Mouse (Mus musculus) MEL (cell line): ENCODE measurements around the gene Arl5b. TPM values are rescaled to one million over a fixed set of nuclear protein-coding genes. Genes with fewer than 3 reads are reported as not detected.

Experiments
- DNase-seq: peaks from one replicate; pipeline ENCODE4 v3.0.0; 2011; ENCODE audit warnings: low read depth, low spot score
- H3K27ac ChIP-seq: 2 replicates; pipeline ENCODE4 v1.5.1; 2012; ENCODE audit warnings: low read depth, mild to moderate bottlenecking, control low read depth, low read length, moderate library complexity; ENCODE audit not compliant: control insufficient read depth
- H3K27me3 ChIP-seq, 2 experiments: fragments of 150-350 bp in 1 of 2; sonication (generic) in 1 of 2; 2 replicates each; pipeline ENCODE4 v1.6.1; 2012; ENCODE audit warnings: low read length in 2 of 2, mild to moderate bottlenecking in 2 of 2, improper control_type of control experiment in 1 of 2, moderate library complexity in 1 of 2; ENCODE audit not compliant: insufficient read depth in 2 of 2, control insufficient read depth in 1 of 2
- H3K36me3 ChIP-seq, 2 experiments: 2 replicates each; pipeline ENCODE4 v1.6.1; 2012 to 2014; ENCODE audit warnings: low read length in 2 of 2, improper control_type of control experiment in 1 of 2, inconsistent platforms in 1 of 2, mild to moderate bottlenecking in 1 of 2; ENCODE audit not compliant: insufficient read depth in 2 of 2, control insufficient read depth in 1 of 2
- H3K4me1 ChIP-seq, 2 experiments: fragments of 150-350 bp in 1 of 2; sonication (generic) in 1 of 2; 2 replicates each; pipeline ENCODE4 v1.6.1; 2012; ENCODE audit warnings: low read length in 2 of 2, improper control_type of control experiment in 1 of 2, mild to moderate bottlenecking in 1 of 2; ENCODE audit not compliant: insufficient read depth in 2 of 2, control insufficient read depth in 1 of 2
- H3K4me3 ChIP-seq, 2 experiments: fragments of 150-350 bp in 1 of 2; sonication (generic) in 1 of 2; 2 replicates each; pipeline ENCODE4 v1.5.1; 2012; ENCODE audit warnings: low read depth in 2 of 2, low read length in 2 of 2, mild to moderate bottlenecking in 2 of 2, moderate library complexity in 2 of 2, control low read depth in 1 of 2, improper control_type of control experiment in 1 of 2; ENCODE audit not compliant: control insufficient read depth in 1 of 2, insufficient read depth in 1 of 2
- H3K79me2 ChIP-seq: 2 replicates; pipeline ENCODE4 v1.6.1; 2012; ENCODE audit warnings: mild to moderate bottlenecking, low read length, moderate library complexity; ENCODE audit not compliant: control insufficient read depth, poor library complexity, insufficient read depth
- H3K9ac ChIP-seq: 2 replicates; pipeline ENCODE4 v1.6.1; 2012; ENCODE audit warnings: low read depth, mild to moderate bottlenecking, control low read depth, low read length, moderate library complexity; ENCODE audit not compliant: control insufficient read depth, poor library complexity, severe bottlenecking
- H3K9me3 ChIP-seq: fragments of 150-350 bp; sonication (generic); replicated peaks from 2 replicates; pipeline ENCODE4 v1.6.1; 2012; ENCODE audit warnings: mild to moderate bottlenecking, low read length, improper control_type of control experiment, moderate library complexity; ENCODE audit not compliant: insufficient read depth
- BHLHE40 ChIP-seq: IDR thresholded peaks from 2 replicates; pipeline ENCODE4 v1.6.1; 2012; ENCODE audit warnings: low read depth, mild to moderate bottlenecking, inconsistent platforms, low read length, improper control_type of control experiment, borderline replicate concordance
- CHD1 ChIP-seq: IDR thresholded peaks from 2 replicates; pipeline ENCODE4 v1.6.1; 2012; ENCODE audit warnings: low read depth, mild to moderate bottlenecking, inconsistent platforms, low read length, improper control_type of control experiment
- E2F4 ChIP-seq: IDR thresholded peaks from 2 replicates; pipeline ENCODE4 v1.6.1; 2011; ENCODE audit warnings: low read depth, low read length, improper control_type of control experiment, borderline replicate concordance
- ELF1 ChIP-seq: IDR thresholded peaks from 2 replicates; pipeline ENCODE4 v1.6.1; 2014; ENCODE audit warnings: low read depth, mild to moderate bottlenecking, inconsistent platforms, low read length, improper control_type of control experiment, moderate library complexity
- EP300 ChIP-seq, 2 experiments: IDR thresholded peaks; 2 replicates each; pipeline ENCODE4 v1.6.1; 2011; ENCODE audit warnings: improper control_type of control experiment in 2 of 2, low read length in 2 of 2, low read depth in 1 of 2, mild to moderate bottlenecking in 1 of 2
- ETS1 ChIP-seq: IDR thresholded peaks from 2 replicates; pipeline ENCODE4 v1.6.1; 2012; ENCODE audit warnings: low read depth, mild to moderate bottlenecking, inconsistent platforms, low read length, improper control_type of control experiment, moderate library complexity
- GABPA ChIP-seq: IDR thresholded peaks from 2 replicates; pipeline ENCODE4 v1.6.1; 2012; ENCODE audit warnings: low read depth, mild to moderate bottlenecking, inconsistent platforms, low read length, improper control_type of control experiment, moderate library complexity
- JUND ChIP-seq: IDR thresholded peaks from 2 replicates; pipeline ENCODE4 v1.6.1; 2011; ENCODE audit warnings: low read depth, mild to moderate bottlenecking, improper control_type of control experiment, low read length
- MAFK ChIP-seq: IDR thresholded peaks from 2 replicates; pipeline ENCODE4 v1.6.1; 2011; ENCODE audit warnings: low read depth, mild to moderate bottlenecking, low read length, improper control_type of control experiment, borderline replicate concordance
- MAX ChIP-seq: IDR thresholded peaks from 2 replicates; pipeline ENCODE4 v1.6.1; 2011; ENCODE audit warnings: low read length, improper control_type of control experiment
- MEF2A ChIP-seq: IDR thresholded peaks from 2 replicates; pipeline ENCODE4 v1.6.1; 2014; ENCODE audit warnings: low read depth, mild to moderate bottlenecking, inconsistent platforms, low read length, improper control_type of control experiment; ENCODE audit not compliant: poor library complexity, insufficient replicate concordance, severe bottlenecking; ENCODE audit errors: extremely low read depth
- MXI1 ChIP-seq: IDR thresholded peaks from 2 replicates; pipeline ENCODE4 v1.6.1; 2011; ENCODE audit warnings: mild to moderate bottlenecking, low read depth, low read length, improper control_type of control experiment
- MYC ChIP-seq: IDR thresholded peaks from 2 replicates; pipeline ENCODE4 v1.6.1; 2011; ENCODE audit warnings: low read depth, mild to moderate bottlenecking, low read length, improper control_type of control experiment, moderate library complexity
- NELFE ChIP-seq: IDR thresholded peaks from 2 replicates; pipeline ENCODE4 v1.6.1; 2011; ENCODE audit warnings: low read depth, low read length, improper control_type of control experiment
- NRF1 ChIP-seq: IDR thresholded peaks from 2 replicates; pipeline ENCODE4 v1.6.1; 2014; ENCODE audit warnings: low read depth, mild to moderate bottlenecking, inconsistent platforms, low read length, improper control_type of control experiment, moderate library complexity; ENCODE audit not compliant: poor library complexity, insufficient read depth, severe bottlenecking
- POLR2A ChIP-seq, 2 experiments: IDR thresholded peaks; 2 replicates each; pipeline ENCODE4 v1.6.1; 2011 to 2012; ENCODE audit warnings: low read length in 2 of 2, mild to moderate bottlenecking in 2 of 2, control low read depth in 1 of 2, improper control_type of control experiment in 1 of 2, low read depth in 1 of 2, moderate library complexity in 1 of 2; ENCODE audit not compliant: control insufficient read depth in 1 of 2, insufficient read depth in 1 of 2, poor library complexity in 1 of 2
- POLR2AphosphoS2 ChIP-seq: IDR thresholded peaks from 2 replicates; pipeline ENCODE4 v1.6.1; 2011; ENCODE audit warnings: low read length, improper control_type of control experiment
- POLR2AphosphoS5 ChIP-seq: IDR thresholded peaks from 2 replicates; pipeline ENCODE4 v1.6.1; 2012; ENCODE audit warnings: low read depth, borderline replicate concordance, mild to moderate bottlenecking, inconsistent platforms, low read length, moderate library complexity, mixed read lengths
- RAD21 ChIP-seq: IDR thresholded peaks from 2 replicates; pipeline ENCODE4 v1.6.1; 2011; ENCODE audit warnings: mild to moderate bottlenecking, low read depth, low read length, improper control_type of control experiment
- SIN3A ChIP-seq: IDR thresholded peaks from 2 replicates; pipeline ENCODE4 v1.6.1; 2012; ENCODE audit warnings: low read length, improper control_type of control experiment, inconsistent platforms
- TAL1 ChIP-seq: IDR thresholded peaks from 2 replicates; pipeline ENCODE4 v1.6.1; 2012; ENCODE audit warnings: mild to moderate bottlenecking, inconsistent platforms, low read length, moderate library complexity, mixed read lengths
- TCF12 ChIP-seq: IDR thresholded peaks from 2 replicates; pipeline ENCODE4 v1.6.1; 2014; ENCODE audit warnings: low read depth, mild to moderate bottlenecking, inconsistent platforms, low read length, improper control_type of control experiment, moderate library complexity
- UBTF ChIP-seq: IDR thresholded peaks from 2 replicates; pipeline ENCODE4 v1.6.1; 2012; ENCODE audit warnings: low read depth, mild to moderate bottlenecking, inconsistent platforms, low read length, improper control_type of control experiment, moderate library complexity, borderline replicate concordance; ENCODE audit not compliant: insufficient read depth
- USF1 ChIP-seq: IDR thresholded peaks from 2 replicates; pipeline ENCODE4 v1.6.1; 2014; ENCODE audit warnings: low read depth, mild to moderate bottlenecking, inconsistent platforms, low read length, improper control_type of control experiment, moderate library complexity
- ZC3H11A ChIP-seq: IDR thresholded peaks from 2 replicates; pipeline ENCODE4 v1.6.1; 2012; ENCODE audit warnings: low read depth, mild to moderate bottlenecking, inconsistent platforms, low read length, improper control_type of control experiment
- ZKSCAN1 ChIP-seq: IDR thresholded peaks from 2 replicates; pipeline ENCODE4 v1.6.1; 2012; ENCODE audit warnings: low read depth, mild to moderate bottlenecking, inconsistent platforms, low read length, improper control_type of control experiment, moderate library complexity
- ZMIZ1 ChIP-seq: IDR thresholded peaks from 2 replicates; pipeline ENCODE4 v1.6.1; 2012; ENCODE audit warnings: low read depth, mild to moderate bottlenecking, inconsistent platforms, low read length, improper control_type of control experiment, moderate library complexity
- ZNF384 ChIP-seq: IDR thresholded peaks from 2 replicates; pipeline ENCODE4 v1.6.1; 2012; ENCODE audit warnings: low read depth, mild to moderate bottlenecking, inconsistent platforms, low read length, improper control_type of control experiment
- polyA plus RNA-seq, 2 experiments: library from polyadenylated mRNA; stranded (reverse) in 1 of 2; unstranded in 1 of 2; fragments of >175 nt in 1 of 2; fragments of >200 nt in 1 of 2; gene quantifications; 2 replicates each; pipeline versions ENCODE4 v1.2.1 to v1.2.4; 2012; ENCODE audit warnings: low replicate concordance in 2 of 2, low read depth in 1 of 2; ENCODE audit not compliant: insufficient read length in 2 of 2, insufficient read depth in 1 of 2, missing spikeins in 1 of 2
- total RNA-seq: library from RNA; depleted of rRNA; stranded (reverse); fragments of 300-350 nt; gene quantifications from 2 replicates; pipeline ENCODE4 v1.2.3, GENCODE M21; 2012

Gene Arl5b
- total and polyA plus RNA-seq, 3 experiments = 10.6 to 10.7 TPM; not detected in 1

- no peaks in the 10 kb centered on the region for H3K9me3 ChIP-seq
- peaks cover 0 to 23% of the 10 kb centered on the region in 2 experiments; a peak in 2 of 4 replicates for H3K36me3 ChIP-seq
- peak overlapping the region; percentile 65 for H3K27ac ChIP-seq
- peaks cover 2 to 7% of the 10 kb centered on the region in 2 experiments; a peak in 3 of 4 replicates for H3K4me1 ChIP-seq
- H3K79me2 ChIP-seq = peaks cover 17% of the 10 kb centered on the region
- no peak for DNase-seq
- H3K9ac ChIP-seq = peak overlapping the region; percentile 97
- no peak for TF ChIP-seq TAL1
- TF ChIP-seq TCF12 = no peak
- no peak for TF ChIP-seq ZMIZ1
- no peak for TF ChIP-seq NELFE
- no peak for TF ChIP-seq USF1
- no peak for TF ChIP-seq MXI1
- no peak for TF ChIP-seq POLR2AphosphoS5
- TF ChIP-seq RAD21 = no peak
- TF ChIP-seq MYC = no peak
- no peak for TF ChIP-seq MEF2A
- no peak for TF ChIP-seq MAFK
- TF ChIP-seq POLR2A (IDR thresholded peaks at IDR 0.05; ENCODE audit: control insufficient read depth in 1 of 2, insufficient read depth in 1 of 2, low read depth in 1 of 2, low read length in 2 of 2, poor library complexity in 1 of 2) = no peak
- TF ChIP-seq ZC3H11A = no peak
- no peak for TF ChIP-seq EP300 (IDR thresholded peaks at IDR 0.05; ENCODE audit: low read depth in 1 of 2, low read length in 2 of 2)
- no peak for TF ChIP-seq E2F4
- TF ChIP-seq ZNF384 = no peak
- TF ChIP-seq BHLHE40 = no peak
- TF ChIP-seq ZKSCAN1 = no peak
- no peak for TF ChIP-seq NRF1
- TF ChIP-seq, all 39 proteins: peak for 0
- Histone ChIP-seq H3K27me3 (no peaks in the 10 kb centered on the region), H3K4me3 (peak overlapping the region; percentile 75 to 98)
Observed at GRCm38 (mm10) chr2:15054496-15054895, 5.3 kb downstream of the Arl5b start.

GRCm38 (mm10) chr2:15054945-15055637, 5.9 kb downstream of the Arl5b start, which contains the start of gene Nsun6:
Nsun6 (minus strand) TSS chr2:15055069.
- peak; percentile 95 for DNase-seq
- H3K79me2 ChIP-seq = peaks cover 17% of the 10 kb centered on the region
- TF ChIP-seq ETS1 = peak; percentile 77; the same call in 1 of the 2 replicates
- TF ChIP-seq ZNF384 = no peak
- no peak; the same call in 1 of the 2 replicates for TF ChIP-seq GABPA
- 0 out of 2 replicates have a peak, but pooled peaks have one; percentile 31 for TF ChIP-seq UBTF
- TF ChIP-seq CHD1 = no peak
- peak; percentile 84 for TF ChIP-seq ELF1
- TF ChIP-seq MAX = no peak
- no peak for TF ChIP-seq MEF2A
- peak; percentile 16; the same call in 1 of the 2 replicates for TF ChIP-seq TCF12
- no peak for TF ChIP-seq MYC
- TF ChIP-seq ZMIZ1 = peak; percentile 82
- peak; percentile 98 for TF ChIP-seq BHLHE40
- no peak for TF ChIP-seq MAFK
- TF ChIP-seq SIN3A = peak; percentile 77; the same call in 1 of the 2 replicates
- 0 out of 2 replicates have a peak, but pooled peaks have one; percentile 60 for TF ChIP-seq POLR2AphosphoS2
- no peak for TF ChIP-seq ZC3H11A
- no peak for TF ChIP-seq JUND

More at GRCm38 (mm10) chr2:15054945-15055637, 5.9 kb downstream of the Arl5b start, which contains the start of gene Nsun6:
- Histone ChIP-seq H3K36me3 (peaks cover 0 to 17% of the 10 kb centered on the region in 2 experiments; a peak in 2 of 4 replicates), H3K4me1 (peaks cover 0 to 7% of the 10 kb centered on the region in 2 experiments; a peak in 2 of 4 replicates), H3K27ac (peak within 1 kb of the TSS; percentile 65), H3K27me3 (no peaks in the 10 kb centered on the region), H3K9me3 (no peaks in the 10 kb centered on the region), H3K9ac (peak within 1 kb of the TSS; percentile 97), H3K4me3 (peak within 1 kb of the TSS; percentile 92 to 98)
